Mouse (Mus musculus) right cerebral cortex, postnatal 25 days (tissue): ENCODE measurements at regions not wholly inside any gene's neighbourhood (a gene's known extent, or its start where the extent isn't known, plus 50 kb on each side); places are given as distances from the start of the nearest gene placed in this dataset.

Source experiments
- DNase-seq: peaks from one replicate; pipeline ENCODE4 v3.0.0; 2022

DNA sequence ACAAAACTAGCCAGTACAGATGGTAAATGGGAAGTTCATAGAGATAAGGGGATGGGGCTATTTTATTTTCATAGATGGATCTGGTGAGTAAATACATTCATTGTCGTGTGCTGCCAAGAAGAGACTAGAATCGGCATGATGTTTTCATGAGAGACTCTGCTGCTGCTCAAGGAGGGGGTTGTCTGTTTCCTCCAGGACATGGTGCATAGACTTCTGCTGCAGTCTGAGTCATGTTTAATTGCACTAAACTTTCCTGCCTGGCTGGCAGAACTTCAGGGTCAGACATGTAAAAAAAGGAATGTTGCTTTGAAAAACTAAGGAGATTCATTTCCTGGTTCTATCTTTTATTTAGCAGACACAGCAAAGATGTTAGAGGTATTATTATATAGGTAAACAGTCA lies 100.9 kb upstream of the B430305J03Rik start:
- DNase-seq: no peak

DNA sequence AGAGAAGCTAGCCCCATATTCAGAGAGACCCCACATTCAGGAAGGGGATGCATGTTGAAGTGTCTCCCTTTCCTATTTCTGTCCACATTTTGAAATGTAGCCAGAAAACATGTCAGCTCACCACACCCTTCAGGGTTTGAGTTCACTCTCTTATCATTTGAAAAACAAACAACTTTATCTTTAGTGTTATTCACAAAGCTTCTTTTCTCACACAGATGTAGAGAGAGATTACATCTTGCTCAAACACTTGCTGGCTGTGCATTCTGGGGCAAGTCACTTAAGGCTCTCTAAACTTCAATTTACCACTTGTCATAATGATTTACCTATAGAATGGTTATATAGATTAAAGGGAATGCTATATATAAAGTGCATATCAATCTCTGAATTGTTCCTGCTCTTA lies 94.3 kb upstream of the B430305J03Rik start:
- no peak for DNase-seq

DNA sequence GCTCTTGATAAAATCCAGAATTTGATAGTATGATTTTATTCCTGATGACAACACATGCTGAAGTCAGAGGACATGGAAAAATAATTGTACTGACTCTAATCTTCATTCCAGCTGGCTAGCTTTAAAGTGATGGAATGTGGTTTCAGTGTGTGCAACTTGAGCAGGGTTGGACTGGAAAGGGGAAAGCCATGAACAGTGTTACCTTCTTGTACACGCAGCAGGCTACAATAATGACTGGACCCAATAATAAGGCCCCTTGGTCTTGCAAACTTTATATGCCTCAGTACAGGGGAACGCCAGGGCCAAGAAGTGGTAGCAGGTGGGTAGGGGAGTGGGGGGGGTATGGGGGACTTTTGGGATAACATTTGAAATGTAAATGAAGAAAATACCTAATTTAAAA lies 90.8 kb upstream of the B430305J03Rik start:
- no peak for DNase-seq

DNA sequence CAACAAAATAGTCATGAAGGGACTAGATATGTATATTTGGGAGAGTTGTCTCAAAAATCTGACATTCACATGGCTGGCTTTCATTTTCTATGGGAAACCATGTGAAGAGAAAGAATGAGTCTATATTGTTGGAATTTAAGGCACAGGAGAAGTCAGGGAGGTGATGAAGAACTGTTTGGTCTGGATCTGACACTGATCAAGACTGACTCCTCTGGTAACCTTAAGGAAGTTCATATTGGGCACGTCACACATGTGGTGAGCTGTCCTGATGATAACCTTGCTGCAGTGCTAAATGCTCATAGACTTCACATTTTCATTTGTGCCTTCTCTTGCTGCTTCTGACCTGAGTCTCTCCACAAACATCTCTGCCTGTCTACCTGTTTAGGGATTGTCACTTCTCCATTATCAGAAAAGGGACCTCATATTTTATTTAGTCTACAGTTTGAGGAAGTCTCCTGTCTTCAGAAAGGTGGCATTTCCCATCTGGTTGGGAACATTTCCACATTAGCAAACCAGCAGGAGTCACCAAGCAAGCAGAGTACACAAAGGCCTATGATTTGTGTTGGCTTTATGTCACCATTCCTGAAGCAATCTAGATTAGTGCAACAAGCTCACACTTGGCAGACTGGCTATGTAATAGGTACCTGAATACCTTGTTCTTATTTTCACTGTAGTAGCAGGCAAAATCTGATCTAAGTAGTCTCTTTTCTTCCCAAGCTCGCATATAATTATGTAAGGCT lies 76.4 kb upstream of the B430305J03Rik start:
- DNase-seq: no peak

DNA sequence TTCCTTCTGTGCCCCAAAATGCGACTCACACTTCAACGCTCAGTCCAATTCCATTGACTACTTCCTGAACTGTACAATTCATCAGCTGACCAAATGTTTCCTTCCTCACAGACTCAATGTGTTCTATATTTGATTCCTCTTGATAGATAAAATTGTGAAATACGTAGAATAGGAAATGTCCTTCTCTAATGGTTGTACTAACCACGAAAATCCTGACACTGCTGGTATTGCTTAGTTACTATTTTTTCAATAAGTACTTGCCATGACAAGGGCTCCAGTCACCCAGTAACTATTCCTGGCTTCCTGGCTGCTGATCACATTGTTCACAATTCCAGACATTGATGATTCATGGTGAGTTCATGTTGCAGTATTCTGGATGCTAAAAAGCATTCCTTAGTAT lies 75.7 kb upstream of the B430305J03Rik start:
- no peak for DNase-seq

DNA sequence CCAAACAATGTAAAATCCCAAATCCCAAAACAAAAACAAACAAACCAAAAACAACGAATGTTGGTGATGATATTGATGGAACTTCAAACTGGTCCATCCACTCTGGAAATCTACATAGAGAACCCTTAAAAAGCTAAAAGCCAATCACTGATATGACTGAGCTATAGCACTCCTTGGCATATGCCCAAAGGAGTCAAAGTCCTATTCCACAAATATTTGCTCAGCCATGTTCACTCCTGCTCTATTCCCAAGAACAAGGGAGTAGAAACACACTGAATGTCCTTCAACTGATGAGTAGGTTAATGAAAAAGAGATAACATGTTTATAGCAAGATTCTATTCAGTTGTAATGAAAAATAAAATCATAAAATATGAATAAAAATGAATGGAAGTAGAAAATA lies 63.0 kb upstream of the B430305J03Rik start:
- no peak for DNase-seq

DNA sequence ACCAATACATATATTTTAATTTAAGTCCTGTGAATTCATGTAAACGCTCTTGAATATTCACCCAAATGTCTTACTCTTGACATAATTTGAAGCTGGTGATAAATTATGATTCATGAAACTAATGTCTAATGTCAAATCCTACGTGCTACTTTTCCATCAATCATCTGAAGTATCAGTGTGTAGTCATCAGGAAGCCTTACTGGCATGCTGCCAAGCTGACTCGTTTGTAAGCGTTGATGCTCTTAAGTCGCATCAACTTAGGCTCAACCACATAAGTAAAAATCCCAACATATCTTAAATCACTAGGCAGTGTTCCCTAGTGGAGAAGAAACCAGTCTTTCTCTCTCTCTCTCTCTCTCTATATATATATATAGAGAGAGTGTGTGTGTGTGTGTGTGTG lies 58.2 kb upstream of the B430305J03Rik start:
- DNase-seq: no peak

DNA sequence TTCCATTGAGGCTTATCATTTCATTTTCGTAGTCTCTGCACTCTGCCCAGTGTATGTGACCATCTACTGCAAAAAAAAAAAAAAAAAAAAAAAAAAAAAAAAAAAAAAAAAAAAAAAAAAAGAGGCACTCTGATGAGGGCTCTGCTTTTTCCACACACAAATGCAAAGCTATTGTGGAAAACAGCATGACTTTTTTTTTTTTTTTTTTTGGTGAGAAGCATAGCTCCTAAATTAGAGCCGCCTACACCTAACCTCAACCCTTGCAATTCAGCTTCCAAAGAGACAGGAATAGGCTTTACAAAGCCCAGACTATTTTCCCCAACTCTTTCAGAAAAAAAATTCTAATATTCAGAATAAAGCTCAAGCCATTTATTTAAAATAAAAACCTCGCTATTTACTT lies 54.0 kb upstream of the B430305J03Rik start:
- no peak for DNase-seq

DNA sequence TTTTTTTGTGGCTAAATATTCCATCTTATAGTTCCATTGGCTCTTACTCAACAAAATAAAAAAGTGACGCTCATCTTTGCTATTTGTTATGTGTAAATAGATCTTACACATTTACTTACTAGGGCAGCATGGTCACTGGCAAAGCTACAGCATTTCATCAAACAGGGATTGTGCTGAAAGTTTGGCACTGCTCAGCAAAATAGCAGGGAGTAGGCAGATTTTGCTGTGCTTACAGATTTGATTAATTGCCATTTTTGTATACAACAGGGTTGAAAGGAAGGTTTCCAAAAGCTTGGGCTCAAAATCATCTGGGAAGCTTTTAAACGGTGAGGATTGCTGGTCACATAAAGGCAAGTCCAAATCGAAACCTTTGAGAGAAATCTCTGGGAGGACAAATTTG lies 52.3 kb upstream of the B430305J03Rik start:
- no peak for DNase-seq
